Mouse (Mus musculus): ENCODE data around the gene Ick.
"Not testable (repeated sequence)": the region's sequence is repeated elsewhere in the genome, so short reads cannot be mapped to it uniquely, and the experiment has no call there.

GRCm38 (mm10) chr9:78073291-78073690 lies 35.7 kb upstream of the Ick start:
- TF ChIP-seq CTCF (conservative IDR thresholded peaks at IDR 0.05; ENCODE audit: insufficient read depth, insufficient read length, low read depth, low read length); POLR2A (IDR thresholded peaks at IDR 0.05; ENCODE audit: low read depth, low read length): not testable (repeated sequence)

All from kidney, adult 2 months (tissue).